Mouse (Mus musculus) effector memory CD4-positive, alpha-beta T cell, adult 7 months (primary cell): Measurements from ENCODE around the gene Fitm2. TPM values are rescaled to one million over a fixed set of nuclear protein-coding genes. Genes with fewer than 3 reads are reported as not detected.

ENCODE experiments used
- polyA plus RNA-seq: library from polyadenylated mRNA; unstranded; fragments of 100-300 nt; shearing (Covaris generic); gene quantifications from one replicate; pipeline ENCODE4 v1.2.1, GENCODE M21; 2017

The Fitm2 gene
- 1.8 TPM for polyA plus RNA-seq

DNA sequence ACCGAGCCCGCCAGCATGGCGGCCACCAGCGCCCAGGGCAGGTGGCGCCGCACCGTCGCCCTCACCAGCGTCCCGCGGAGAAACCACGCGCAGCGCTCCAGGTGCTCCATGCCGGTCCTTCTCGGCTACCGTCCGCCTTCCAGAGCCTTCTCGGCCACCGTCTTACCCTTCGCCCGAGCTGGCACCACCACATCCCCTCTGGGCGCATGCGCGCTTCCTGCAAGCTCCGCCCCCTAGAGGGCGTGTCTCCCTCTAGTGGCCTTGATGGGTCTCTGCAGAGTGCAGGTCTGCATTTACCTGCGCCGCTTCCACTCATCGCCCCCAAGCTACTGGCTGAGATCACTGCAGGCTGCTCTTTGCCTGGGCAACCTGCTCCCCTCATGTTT, at the start of gene Fitm2:
Gene Fitm2, minus strand, starts transcription at position 164 of the 386 bp plus-strand sequence.

DNA sequence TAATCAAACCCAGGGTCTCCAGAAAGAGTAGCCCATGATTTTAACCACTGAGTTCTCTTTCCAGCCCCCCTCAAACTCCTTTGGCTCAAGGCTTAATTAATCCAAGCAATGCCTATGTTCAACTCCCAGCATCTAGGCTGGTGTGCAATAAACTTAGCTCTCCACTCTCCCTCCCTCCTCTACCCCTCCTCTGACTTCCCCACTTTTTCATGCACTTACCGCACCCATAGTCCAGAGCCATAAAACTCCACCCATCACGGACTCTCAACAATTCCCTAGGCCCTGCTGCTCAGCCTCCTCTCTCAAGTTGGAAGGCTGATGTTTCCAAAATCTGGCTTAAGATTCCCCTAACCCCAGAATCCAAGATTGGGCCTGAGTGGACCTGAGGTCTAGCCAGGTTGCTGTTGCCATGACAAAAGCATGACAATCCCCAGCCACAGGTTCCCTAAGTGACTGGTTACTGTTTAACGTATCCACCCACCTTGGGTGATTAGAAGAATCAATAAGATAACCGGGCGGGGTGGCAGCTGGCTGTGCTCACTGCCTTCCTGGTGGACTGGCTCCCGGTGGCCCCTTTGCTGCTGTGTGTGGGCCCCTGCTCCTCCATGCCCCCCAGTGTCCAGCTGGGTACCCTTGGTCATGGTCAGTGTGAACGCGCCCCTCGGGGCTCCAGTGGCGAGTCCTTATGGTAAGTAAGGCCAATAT, 34.0 kb upstream of the Fitm2 start, which contains the start of gene Hnf4a:
Gene Hnf4a, plus strand, starts transcription at position 509 of the 705 bp plus-strand sequence.

DNA sequence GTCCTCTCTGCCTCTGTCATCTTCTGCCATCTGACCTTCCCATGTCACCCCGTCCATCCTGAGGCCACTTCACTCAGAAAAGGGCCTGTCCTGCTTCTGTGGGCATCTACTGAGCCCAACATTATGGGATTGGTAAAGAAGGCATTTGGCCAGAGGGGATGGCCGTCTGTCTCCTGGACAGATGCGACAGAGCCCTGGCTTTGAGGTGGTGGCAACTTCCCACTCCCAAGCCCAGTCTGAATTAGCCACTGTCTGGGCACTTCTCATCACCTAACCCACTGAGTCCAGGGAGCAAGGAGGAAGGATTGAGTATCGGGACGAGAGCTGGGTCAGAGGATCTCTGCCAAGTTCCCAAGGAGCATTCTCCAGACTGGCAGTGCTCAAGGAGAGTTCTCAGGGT, 19.6 kb upstream of the Fitm2 start, which contains the start of gene R3hdml:
Gene R3hdml, plus strand, starts transcription at position 301 of the 400 bp plus-strand sequence.

DNA sequence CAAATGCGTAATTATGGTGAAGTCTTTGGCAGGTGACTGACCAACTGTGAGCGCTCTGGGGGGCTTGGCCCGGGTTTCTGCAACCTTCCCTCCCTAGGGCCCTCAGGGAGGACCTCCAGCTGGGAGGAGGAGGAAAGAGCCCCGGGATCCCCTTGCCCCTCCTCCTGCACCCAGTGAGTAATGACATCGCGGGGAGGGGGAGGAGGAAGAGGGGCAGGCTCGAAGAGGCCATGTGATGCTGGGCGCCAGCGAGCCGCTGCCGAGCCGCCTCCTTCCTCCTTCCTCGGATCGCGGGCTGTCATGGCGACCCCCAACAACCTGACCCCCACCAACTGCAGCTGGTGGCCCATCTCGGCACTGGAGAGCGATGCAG, 34.2 kb downstream of the Fitm2 start, which contains the start of gene Gdap1l1:
Gene Gdap1l1, plus strand, starts transcription at position 231 of the 373 bp plus-strand sequence.

DNA sequence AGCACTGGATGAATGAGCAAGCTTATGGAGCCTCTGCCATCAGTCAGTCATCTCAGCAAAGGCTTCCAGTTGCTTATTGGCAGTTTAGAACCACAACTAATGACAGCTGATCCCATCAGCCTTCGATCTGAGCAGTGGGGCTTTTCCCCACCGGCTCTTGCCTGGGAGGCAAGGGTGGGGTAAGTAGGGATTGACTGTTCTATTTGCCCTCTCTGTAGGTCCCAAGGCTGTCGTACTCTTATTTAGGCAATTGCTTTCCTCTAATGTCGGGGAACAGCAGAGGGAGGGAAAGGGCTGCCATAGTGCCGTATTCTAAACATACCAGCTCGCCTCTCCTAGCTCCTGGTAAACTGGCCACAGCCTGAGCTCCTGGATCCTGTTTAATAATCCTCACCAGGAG, 47.8 kb downstream of the Fitm2 start, which contains the start of gene Oser1:
Gene Oser1, minus strand, starts transcription at position 101 of the 400 bp plus-strand sequence.

Other genes with a start within 250 kb of the Fitm2 start
- not detected for gene Jph2, start 74.6 kb downstream of the Fitm2 start, polyA plus RNA-seq
- 216 TPM for gene Oser1, start 47.9 kb downstream of the Fitm2 start, polyA plus RNA-seq
- not detected for gene Gdap1l1, start 34.2 kb downstream of the Fitm2 start, polyA plus RNA-seq
- gene R3hdml, start 19.7 kb upstream of the Fitm2 start, polyA plus RNA-seq, result not detected
- not detected for gene Hnf4a, start 34.2 kb upstream of the Fitm2 start, polyA plus RNA-seq
- gene Ttpal, start 129.7 kb upstream of the Fitm2 start, polyA plus RNA-seq, result 45.5 TPM
- gene Serinc3, start 172.5 kb upstream of the Fitm2 start, polyA plus RNA-seq, result 541 TPM
- gene Pkig, start 185.8 kb upstream of the Fitm2 start, polyA plus RNA-seq, result 2.9 TPM